14 mouse cellular contexts compared by ENCODE assay signal in the genomic region with DNA sequence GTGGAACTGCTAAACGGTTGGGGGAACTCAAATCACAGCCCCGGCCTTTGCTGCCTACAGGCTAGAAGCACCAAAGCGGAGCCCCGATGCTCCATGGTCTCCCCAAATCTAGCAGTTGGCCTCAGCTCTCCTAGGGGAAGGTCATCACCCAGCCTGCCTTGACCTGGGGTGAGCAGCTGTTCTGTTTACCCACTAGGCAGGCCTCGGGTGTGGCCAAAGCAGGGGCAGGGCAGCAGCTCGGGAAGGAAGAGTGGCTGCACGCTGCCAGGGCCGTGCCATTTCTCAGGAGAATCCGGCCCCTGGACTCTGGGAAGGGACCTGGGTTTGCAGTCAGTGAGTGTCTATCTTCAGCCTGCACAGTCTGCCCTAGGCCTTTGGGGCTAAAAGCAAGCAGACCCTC. TPM values are rescaled to one million over a fixed set of nuclear protein-coding genes. Genes with fewer than 3 reads are reported as not detected.
DNase-seq lines count a peak whose midpoint lies in the region; ATAC-seq lines count a peak whose summit lies in the region.
"Had no signal": no experiment of that assay in that cellular context is flagged by ENCODE, and none has a peak within 500 bp of the region (broad histone marks: within the 10 kb centered on the region; RNA-seq: fewer than 3 reads in every experiment).

No protein-coding gene starts in this region.

- H3K4me1 ChIP-seq in kidney, embryonic 15.5 days, result peaks cover 62% of the 10 kb centered on the region
- peaks cover 46% of the 10 kb centered on the region for H3K4me1 ChIP-seq in intestine, embryonic 14.5 days (replicated peaks; ENCODE audit: control insufficient read depth, insufficient read depth, low read length)
- H3K4me1 ChIP-seq in forebrain, embryonic 12.5 days, result peaks cover 24% of the 10 kb centered on the region

- no peak overlapping the region for H3K4me3 ChIP-seq in kidney, embryonic 15.5 days (replicated peaks)
- no peak overlapping the region for H3K4me3 ChIP-seq in intestine, embryonic 14.5 days (ENCODE audit: low read depth, low read length)
- H3K4me3 ChIP-seq in forebrain, embryonic 12.5 days (replicated peaks), result no peak overlapping the region
- H3K4me3 ChIP-seq: neural tube, embryonic 12.5 days had no signal

- no peak for ATAC-seq in kidney, embryonic 15.5 days (replicated peaks; ENCODE audit: low FRiP score)
- no peak for ATAC-seq in intestine, embryonic 14.5 days (replicated peaks; ENCODE audit: low FRiP score, low TSS enrichment, low read depth)
- ATAC-seq in forebrain, embryonic 12.5 days (ENCODE audit: low FRiP score), result no peak

- no peaks in the 10 kb centered on the region for H3K27me3 ChIP-seq in kidney, embryonic 15.5 days
- no peaks in the 10 kb centered on the region for H3K27me3 ChIP-seq in intestine, embryonic 14.5 days (replicated peaks; ENCODE audit: control insufficient read depth, insufficient read depth, low read length)
- H3K27me3 ChIP-seq in forebrain, embryonic 12.5 days, result peaks cover 41% of the 10 kb centered on the region

- no peaks in the 10 kb centered on the region for H3K9me3 ChIP-seq in kidney, embryonic 15.5 days (replicated peaks)
- H3K9me3 ChIP-seq in intestine, embryonic 14.5 days (ENCODE audit: control insufficient read depth, low read length), result no peaks in the 10 kb centered on the region
- H3K9me3 ChIP-seq in forebrain, embryonic 12.5 days, result no peaks in the 10 kb centered on the region
- H3K9me3 ChIP-seq: neural tube, embryonic 12.5 days had no signal

- 53% methylated on average over 9 of the region's 9 CpGs for WGBS in kidney, embryonic 15.5 days
- 52% methylated on average over 9 of the region's 9 CpGs for WGBS in intestine, embryonic 14.5 days
- 75% methylated on average over 9 of the region's 9 CpGs for WGBS in forebrain, embryonic 12.5 days

- no peak overlapping the region for H3K9ac ChIP-seq in kidney, embryonic 15.5 days
- H3K9ac ChIP-seq in intestine, embryonic 14.5 days (ENCODE audit: low read length), result no peak overlapping the region
- H3K9ac ChIP-seq in forebrain, embryonic 12.5 days, result no peak overlapping the region
- H3K9ac ChIP-seq: neural tube, embryonic 12.5 days had no signal

- no peak overlapping the region for H3K4me2 ChIP-seq in kidney, embryonic 15.5 days
- peak overlapping the region; percentile 22; the same call in 1 of the 2 replicates for H3K4me2 ChIP-seq in intestine, embryonic 14.5 days (ENCODE audit: low read length)
- no peak overlapping the region for H3K4me2 ChIP-seq in forebrain, embryonic 12.5 days
- H3K4me2 ChIP-seq: neural tube, embryonic 12.5 days had no signal

- no peak for DNase-seq in kidney, postnatal 14 days
- DNase-seq in adrenal gland, postnatal 36 days, result peak; percentile 63 to 67
- DNase-seq in intestine, embryonic 14.5 days (ENCODE audit: low spot score), result no peak
- DNase-seq in lung, postnatal 25 days (ENCODE audit: low spot score), result peak; percentile 69
- no peak for DNase-seq in spleen, postnatal 4 days (ENCODE audit: low spot score in 2 of 2)
- DNase-seq: gastrocnemius, postnatal 36 days; right cerebral cortex, postnatal 14 days; thymus, postnatal 25 days had no signal

- peaks cover 31% of the 10 kb centered on the region for H3K36me3 ChIP-seq in kidney, embryonic 15.5 days
- H3K36me3 ChIP-seq in intestine, embryonic 14.5 days (ENCODE audit: control insufficient read depth, insufficient read depth, low read length), result peaks cover 31% of the 10 kb centered on the region
- 0 out of 2 replicates have a peak, but pooled peaks cover 7% of the 10 kb centered on the region for H3K36me3 ChIP-seq in forebrain, embryonic 12.5 days (replicated peaks)
- H3K36me3 ChIP-seq: G1E had no signal

- peak overlapping the region; percentile 74; the same call in 1 of the 2 replicates for H3K27ac ChIP-seq in kidney, embryonic 15.5 days
- 0 out of 2 replicates have a peak overlapping the region, but pooled peaks have one; percentile 76 for H3K27ac ChIP-seq in intestine, embryonic 14.5 days (ENCODE audit: low read depth)
- no peak overlapping the region for H3K27ac ChIP-seq in forebrain, embryonic 12.5 days
- H3K27ac ChIP-seq: neural tube, embryonic 12.5 days had no signal

RNA-seq across cellular contexts. Expression of gene Pwwp2b, which starts 4.7 kb away (rescaled TPM):
- 8.1 and 8.7 TPM in 2 replicates for polyA plus RNA-seq in kidney, embryonic 15.5 days (2015; fragmentation: Nextera tagmentation; extraction: Ambion mirVana)
- total RNA-seq in adrenal gland, postnatal 36 days (2021), result 10 to 100 TPM in 1 of 2 experiments, 1 to 10 TPM in 1; 9.8 to 15.6 TPM
- 15.9 and 17.3 TPM in 2 replicates for polyA plus RNA-seq in intestine, embryonic 14.5 days (2014; fragmentation: Nextera tagmentation; extraction: Ambion mirVana)
- 4.0 and 4.8 TPM in 2 replicates for polyA plus RNA-seq in forebrain, embryonic 12.5 days (2016; fragmentation: Nextera tagmentation; extraction: Ambion mirVana)

RNA-seq across cellular contexts. Expression of gene Stk32c, which starts 39.9 kb away (rescaled TPM):
- polyA plus RNA-seq in kidney, embryonic 15.5 days (2015; fragmentation: Nextera tagmentation; extraction: Ambion mirVana), result 0.14 and 0.16 TPM in 2 replicates
- total RNA-seq in adrenal gland, postnatal 36 days (2021), result 1 to 10 TPM; 3.3 to 3.9 TPM
- 0.12 and 0.15 TPM in 2 replicates for polyA plus RNA-seq in intestine, embryonic 14.5 days (2014; fragmentation: Nextera tagmentation; extraction: Ambion mirVana)
- 0.46 and 0.62 TPM in 2 replicates for polyA plus RNA-seq in forebrain, embryonic 12.5 days (2016; fragmentation: Nextera tagmentation; extraction: Ambion mirVana)
- total RNA-seq: common myeloid progenitor, adult 5-6 weeks; G1E; megakaryocyte-erythroid progenitor cell, adult 5-6 weeks had no signal
- polyA plus RNA-seq: G1E had no signal

RNA-seq across cellular contexts. Expression of gene Lrrc27, which starts 40.2 kb away (rescaled TPM):
- 2.9 and 3.0 TPM in 2 replicates for polyA plus RNA-seq in kidney, embryonic 15.5 days (2015; fragmentation: Nextera tagmentation; extraction: Ambion mirVana)
- 1 to 10 TPM; 6.9 to 8.1 TPM for total RNA-seq in adrenal gland, postnatal 36 days (2021)
- 4.7 and 4.9 TPM in 2 replicates for polyA plus RNA-seq in intestine, embryonic 14.5 days (2014; fragmentation: Nextera tagmentation; extraction: Ambion mirVana)
- 5.1 and 6.0 TPM in 2 replicates for polyA plus RNA-seq in forebrain, embryonic 12.5 days (2016; fragmentation: Nextera tagmentation; extraction: Ambion mirVana)
- polyA plus RNA-seq: G1E had no signal

Comparison
In these comparisons a context has a peak if more than half of its experiments do, and no peak if none do; other contexts are left out.
1. DNase-seq: peak in adrenal gland, postnatal 36 days (2 of 2) and lung, postnatal 25 days (single experiment); none in kidney, postnatal 14 days (single experiment), intestine, embryonic 14.5 days (single experiment) and spleen, postnatal 4 days (0 of 2).